Mouse (Mus musculus) limb, embryonic 13.5 days (tissue): ENCODE results near the gene Brk1. TPM values are rescaled to one million over a fixed set of nuclear protein-coding genes. Genes with fewer than 3 reads are reported as not detected.
A peak's percentile ranks its signal among the peaks of the same experiment; 100 is the strongest.

Experiments used
- ATAC-seq: fragments of 200-750 bp; cut with Nextera tagmentation; 2 replicates; pipeline ENCODE4 v1.8.0; 2017; ENCODE audit warnings: low read depth, moderate number of reproducible peaks, moderate TSS enrichment; ENCODE audit not compliant: low FRiP score
- H3K27ac ChIP-seq: fragments of 300-500 bp; sonication (generic); 2 replicates; pipeline ENCODE4 v1.5.1; 2015; ENCODE audit warnings: inconsistent platforms, mild to moderate bottlenecking, moderate library complexity
- H3K27me3 ChIP-seq: fragments of 300-500 bp; sonication (generic); 2 replicates; pipeline ENCODE4 v1.6.1; 2015; ENCODE audit warnings: mild to moderate bottlenecking, inconsistent platforms
- H3K36me3 ChIP-seq: fragments of 300-500 bp; sonication (generic); 2 replicates; pipeline ENCODE4 v1.6.1; 2015; ENCODE audit warnings: inconsistent platforms, mild to moderate bottlenecking, moderate library complexity
- H3K4me1 ChIP-seq: fragments of 300-500 bp; sonication (generic); 2 replicates; pipeline ENCODE4 v1.6.1; 2015; ENCODE audit warnings: inconsistent platforms
- H3K4me2 ChIP-seq: fragments of 300-500 bp; sonication (generic); replicated peaks from 2 replicates; pipeline ENCODE4 v1.6.1; 2015; ENCODE audit warnings: inconsistent platforms, mild to moderate bottlenecking, moderate library complexity
- H3K4me3 ChIP-seq: fragments of 300-500 bp; sonication (generic); 2 replicates; pipeline ENCODE4 v1.5.1; 2015; ENCODE audit warnings: moderate library complexity, mild to moderate bottlenecking, inconsistent platforms
- H3K9ac ChIP-seq: fragments of 300-500 bp; sonication (generic); 2 replicates; pipeline ENCODE4 v1.6.1; 2015; ENCODE audit warnings: mild to moderate bottlenecking, inconsistent platforms
- H3K9me3 ChIP-seq: fragments of 300-500 bp; sonication (generic); 2 replicates; pipeline ENCODE4 v1.6.1; 2016; ENCODE audit warnings: inconsistent platforms
- WGBS: fragments of 180-500 bp; shearing (Covaris S2); methylation state at CpG from one replicate; pipeline ENCODE4 v1.1.7; 2015; 5-methylcytosine and 5-hydroxymethylcytosine counted together
- polyA plus RNA-seq: library from polyadenylated mRNA; unstranded; fragments of >200 nt; fragmentation: Nextera tagmentation; extraction: Ambion mirVana; gene quantifications from 2 replicates; pipeline ENCODE4 v1.2.1, GENCODE M21; 2015

The Brk1 gene
- polyA plus RNA-seq, 1 experiment from 2014 or later: 232 TPM

- H3K4me2 ChIP-seq: no peak overlapping the region
- peaks cover 1% of the 10 kb centered on the region; the same call in 1 of the 2 replicates for H3K36me3 ChIP-seq
- H3K27ac ChIP-seq: no peak overlapping the region
- peaks cover 23% of the 10 kb centered on the region for H3K4me1 ChIP-seq
- ATAC-seq: no peak
- no peaks in the 10 kb centered on the region for H3K27me3 ChIP-seq
- no peak overlapping the region for H3K4me3 ChIP-seq
- no peak overlapping the region for H3K9ac ChIP-seq
- H3K9me3 ChIP-seq: no peaks in the 10 kb centered on the region
- WGBS: 93% methylated on average over 6 of the region's 6 CpGs
Observed at GRCm38 (mm10) chr6:113602821-113603220, 1.8 kb upstream of the Brk1 start.

GRCm38 (mm10) chr6:113603993-113604392 lies 579 bp upstream of the Brk1 start:
- H3K9ac ChIP-seq: peak overlapping the region; percentile 94
- no peaks in the 10 kb centered on the region for H3K27me3 ChIP-seq
- no peak for ATAC-seq
- peaks cover 7% of the 10 kb centered on the region; the same call in 1 of the 2 replicates for H3K36me3 ChIP-seq
- 45% methylated on average over 12 of the region's 12 CpGs for WGBS
- H3K4me3 ChIP-seq: peak overlapping the region; percentile 94
- H3K27ac ChIP-seq: no peak overlapping the region
- peaks cover 23% of the 10 kb centered on the region for H3K4me1 ChIP-seq
- H3K9me3 ChIP-seq: no peaks in the 10 kb centered on the region
- peak overlapping the region; percentile 80 for H3K4me2 ChIP-seq

- Histone ChIP-seq H3K4me3 (peak overlapping the region; percentile 94), H3K36me3 (peaks cover 8% of the 10 kb centered on the region), H3K9me3 (no peaks in the 10 kb centered on the region), H3K27ac (peak overlapping the region; percentile 81; the same call in 1 of the 2 replicates), H3K27me3 (no peaks in the 10 kb centered on the region), H3K4me2 (peak overlapping the region; percentile 80), H3K4me1 (peaks cover 19% of the 10 kb centered on the region), H3K9ac (peak overlapping the region; percentile 94)
- WGBS: 4% methylated on average over 10 of the region's 10 CpGs
- no peak for ATAC-seq
Observed at GRCm38 (mm10) chr6:113605224-113605545, 613 bp downstream of the Brk1 start.

GRCm38 (mm10) chr6:113608871-113609270 lies 4.3 kb downstream of the Brk1 start:
- Histone ChIP-seq H3K36me3 (peaks cover 41% of the 10 kb centered on the region), H3K4me3 (no peak overlapping the region), H3K4me1 (peaks cover 15% of the 10 kb centered on the region), H3K9ac (no peak overlapping the region), H3K27me3 (no peaks in the 10 kb centered on the region), H3K27ac (no peak overlapping the region), H3K4me2 (no peak overlapping the region), H3K9me3 (peaks cover 3% of the 10 kb centered on the region; the same call in 1 of the 2 replicates)
- 76% methylated on average over 6 of the region's 6 CpGs for WGBS
- no peak for ATAC-seq

GRCm38 (mm10) chr6:113609293-113609692 lies 4.7 kb downstream of the Brk1 start:
- Histone ChIP-seq H3K4me1 (peaks cover 15% of the 10 kb centered on the region), H3K27ac (no peak overlapping the region), H3K9ac (no peak overlapping the region), H3K4me2 (no peak overlapping the region), H3K9me3 (peaks cover 3% of the 10 kb centered on the region; the same call in 1 of the 2 replicates), H3K36me3 (peaks cover 45% of the 10 kb centered on the region), H3K27me3 (no peaks in the 10 kb centered on the region), H3K4me3 (no peak overlapping the region)
- no peak for ATAC-seq
- WGBS: 89% methylated on average over 7 of the region's 7 CpGs

GRCm38 (mm10) chr6:113612258-113612969 lies 7.8 kb downstream of the Brk1 start:
- Histone ChIP-seq H3K27me3 (no peaks in the 10 kb centered on the region), H3K4me1 (no peaks in the 10 kb centered on the region), H3K27ac (no peak overlapping the region), H3K4me3 (no peak overlapping the region), H3K9me3 (peaks cover 3% of the 10 kb centered on the region; the same call in 1 of the 2 replicates), H3K36me3 (peaks cover 76% of the 10 kb centered on the region), H3K4me2 (no peak overlapping the region), H3K9ac (no peak overlapping the region)
- 85% methylated on average over 8 of the region's 8 CpGs for WGBS
- ATAC-seq: no peak

- Histone ChIP-seq H3K4me2 (no peak overlapping the region), H3K9ac (no peak overlapping the region), H3K9me3 (peaks cover 3% of the 10 kb centered on the region; the same call in 1 of the 2 replicates), H3K4me1 (no peaks in the 10 kb centered on the region), H3K27ac (no peak overlapping the region), H3K4me3 (no peak overlapping the region), H3K27me3 (no peaks in the 10 kb centered on the region), H3K36me3 (peaks cover 79% of the 10 kb centered on the region)
- ATAC-seq: no peak
- 95% methylated on average over 7 of the region's 7 CpGs for WGBS
Observed at GRCm38 (mm10) chr6:113614152-113614551, 9.6 kb downstream of the Brk1 start.

GRCm38 (mm10) chr6:113614997-113615396 lies 10.4 kb downstream of the Brk1 start:
- H3K4me2 ChIP-seq: no peak overlapping the region
- peaks cover 79% of the 10 kb centered on the region for H3K36me3 ChIP-seq
- no peaks in the 10 kb centered on the region for H3K4me1 ChIP-seq
- H3K9me3 ChIP-seq: peaks cover 3% of the 10 kb centered on the region; the same call in 1 of the 2 replicates
- H3K4me3 ChIP-seq: no peak overlapping the region
- 93% methylated on average over 8 of the region's 8 CpGs for WGBS
- no peak overlapping the region for H3K9ac ChIP-seq
- no peak overlapping the region for H3K27ac ChIP-seq
- H3K27me3 ChIP-seq: no peaks in the 10 kb centered on the region
- ATAC-seq: no peak

- peaks cover 3% of the 10 kb centered on the region; the same call in 1 of the 2 replicates for H3K9me3 ChIP-seq
- peaks cover 76% of the 10 kb centered on the region for H3K36me3 ChIP-seq
- no peaks in the 10 kb centered on the region for H3K27me3 ChIP-seq
- H3K4me1 ChIP-seq: no peaks in the 10 kb centered on the region
- no peak overlapping the region for H3K4me3 ChIP-seq
- H3K4me2 ChIP-seq: no peak overlapping the region
- 94% methylated on average over 4 of the region's 4 CpGs for WGBS
- H3K9ac ChIP-seq: no peak overlapping the region
- ATAC-seq: no peak
- no peak overlapping the region for H3K27ac ChIP-seq
Observed at GRCm38 (mm10) chr6:113615489-113615888, 10.9 kb downstream of the Brk1 start.

- 76% methylated on average over 5 of the region's 5 CpGs for WGBS
- H3K4me2 ChIP-seq: peak overlapping the region; percentile 82
- ATAC-seq: no peak
- H3K27ac ChIP-seq: peak overlapping the region; percentile 90; the same call in 1 of the 2 replicates
- peak overlapping the region; percentile 75 for H3K4me3 ChIP-seq
- no peaks in the 10 kb centered on the region for H3K9me3 ChIP-seq
- 0 out of 2 replicates have a peak overlapping the region, but pooled peaks have one; percentile 90 for H3K9ac ChIP-seq
- H3K4me1 ChIP-seq: peaks cover 17% of the 10 kb centered on the region
- H3K36me3 ChIP-seq: peaks cover 20% of the 10 kb centered on the region
- H3K27me3 ChIP-seq: no peaks in the 10 kb centered on the region
Observed at GRCm38 (mm10) chr6:113623386-113623785, 18.8 kb downstream of the Brk1 start.

GRCm38 (mm10) chr6:113623941-113624751 lies 19.6 kb downstream of the Brk1 start, which contains the start of gene Vhl:
TSS of gene Vhl (plus strand) at chr6:113623959.
- H3K4me3 ChIP-seq: peak within 1 kb of the TSS; percentile 75
- H3K9me3 ChIP-seq: no peaks in the 10 kb centered on the region
- no peaks in the 10 kb centered on the region for H3K27me3 ChIP-seq
- peak within 1 kb of the TSS; percentile 90 for H3K9ac ChIP-seq
- ATAC-seq: peak; percentile 88
- peaks cover 17% of the 10 kb centered on the region for H3K4me1 ChIP-seq
- H3K36me3 ChIP-seq: peaks cover 25% of the 10 kb centered on the region
- WGBS: under 1% methylated on average over 72 of the region's 76 CpGs
- H3K4me2 ChIP-seq: peak within 1 kb of the TSS; percentile 82
- peak within 1 kb of the TSS; percentile 90 for H3K27ac ChIP-seq
